In genomic region chr14:33000112-33000979, GRCm38 (mm10) we compare ENCODE assay signal across 17 mouse cellular contexts. TPM values are rescaled to one million over a fixed set of nuclear protein-coding genes. Genes with fewer than 3 reads are reported as not detected.
A peak's percentile ranks its signal among the peaks of the same experiment; 100 is the strongest.
DNase-seq lines count a peak whose midpoint lies in the region; ATAC-seq lines count a peak whose summit lies in the region.
"Had no signal": no experiment of that assay in that cellular context is flagged by ENCODE, and none has a peak within 500 bp of the region (broad histone marks: within the 10 kb centered on the region; RNA-seq: fewer than 3 reads in every experiment).

No protein-coding gene starts in this region.

- peak; percentile 87 for ATAC-seq in neural tube, embryonic 13.5 days (ENCODE audit: low read depth)
- peak; percentile 55 for ATAC-seq in hindbrain, embryonic 12.5 days (ENCODE audit: low FRiP score)
- peak; percentile 66 for ATAC-seq in midbrain, embryonic 13.5 days
- ATAC-seq: liver, embryonic 12.5 days had no signal

- H3K9ac ChIP-seq in neural tube, embryonic 13.5 days, result no peak overlapping the region
- H3K9ac ChIP-seq in hindbrain, embryonic 12.5 days, result no peak overlapping the region; the same call in 1 of the 2 replicates
- no peak overlapping the region for H3K9ac ChIP-seq in midbrain, embryonic 13.5 days (replicated peaks)
- H3K9ac ChIP-seq: liver, embryonic 12.5 days; lung, embryonic 15.5 days had no signal

- H3K27me3 ChIP-seq in neural tube, embryonic 13.5 days, result no peaks in the 10 kb centered on the region; the same call in 1 of the 2 replicates
- no peaks in the 10 kb centered on the region for H3K27me3 ChIP-seq in hindbrain, embryonic 12.5 days
- H3K27me3 ChIP-seq in midbrain, embryonic 13.5 days, result no peaks in the 10 kb centered on the region
- H3K27me3 ChIP-seq: liver, embryonic 12.5 days; lung, embryonic 15.5 days had no signal

- peak overlapping the region; percentile 64; the same call in 1 of the 2 replicates for H3K27ac ChIP-seq in neural tube, embryonic 13.5 days (replicated peaks)
- H3K27ac ChIP-seq in hindbrain, embryonic 12.5 days, result no peak overlapping the region
- no peak overlapping the region for H3K27ac ChIP-seq in midbrain, embryonic 13.5 days
- H3K27ac ChIP-seq: limb, embryonic 10.5 days; liver, embryonic 12.5 days; lung, embryonic 15.5 days had no signal

- WGBS in neural tube, embryonic 13.5 days, result 20% methylated on average over 8 of the region's 8 CpGs
- WGBS in hindbrain, embryonic 12.5 days, result 21% methylated on average over 8 of the region's 8 CpGs
- WGBS in midbrain, embryonic 13.5 days, result 22% methylated on average over 8 of the region's 8 CpGs

- H3K9me3 ChIP-seq in neural tube, embryonic 13.5 days, result peaks cover 6% of the 10 kb centered on the region; the same call in 1 of the 2 replicates
- no peaks in the 10 kb centered on the region for H3K9me3 ChIP-seq in hindbrain, embryonic 12.5 days (replicated peaks)
- peaks cover 3% of the 10 kb centered on the region; the same call in 1 of the 2 replicates for H3K9me3 ChIP-seq in midbrain, embryonic 13.5 days
- H3K9me3 ChIP-seq: limb, embryonic 10.5 days; liver, embryonic 12.5 days; lung, embryonic 15.5 days had no signal

- DNase-seq in neural tube, embryonic 10.5 days (ENCODE audit: extremely low spot score, low spot score), result no peak
- DNase-seq in gastrocnemius, adult 18-20 months (ENCODE audit: low spot score), result no peak
- no peak for DNase-seq in adrenal gland, adult (ENCODE audit: inconsistent age in 2 of 2, low spot score in 1 of 2)
- no peak for DNase-seq in heart, adult 8-10 months (ENCODE audit: low spot score)
- DNase-seq: adrenal gland, adult 8-10 months; cerebellum, adult 9-10 months; heart, postnatal 4 days; kidney, adult 8-10 months; kidney, postnatal 36 days had no signal

- no peak overlapping the region for H3K4me2 ChIP-seq in neural tube, embryonic 13.5 days
- no peak overlapping the region for H3K4me2 ChIP-seq in hindbrain, embryonic 12.5 days (replicated peaks)
- no peak overlapping the region for H3K4me2 ChIP-seq in midbrain, embryonic 13.5 days (replicated peaks)
- H3K4me2 ChIP-seq: liver, embryonic 12.5 days; lung, embryonic 15.5 days had no signal

- no peak overlapping the region for H3K4me3 ChIP-seq in neural tube, embryonic 13.5 days
- no peak overlapping the region for H3K4me3 ChIP-seq in hindbrain, embryonic 12.5 days
- no peak overlapping the region for H3K4me3 ChIP-seq in midbrain, embryonic 13.5 days (replicated peaks)
- H3K4me3 ChIP-seq: limb, embryonic 10.5 days; liver, embryonic 12.5 days; lung, embryonic 15.5 days had no signal

- peaks cover 32% of the 10 kb centered on the region for H3K4me1 ChIP-seq in neural tube, embryonic 13.5 days (replicated peaks)
- peaks cover 18% of the 10 kb centered on the region for H3K4me1 ChIP-seq in hindbrain, embryonic 12.5 days
- peaks cover 25% of the 10 kb centered on the region for H3K4me1 ChIP-seq in midbrain, embryonic 13.5 days (replicated peaks)
- H3K4me1 ChIP-seq: liver, embryonic 12.5 days; lung, embryonic 15.5 days had no signal

- H3K36me3 ChIP-seq in neural tube, embryonic 13.5 days, result no peaks in the 10 kb centered on the region
- H3K36me3 ChIP-seq in hindbrain, embryonic 12.5 days, result no peaks in the 10 kb centered on the region
- no peaks in the 10 kb centered on the region for H3K36me3 ChIP-seq in midbrain, embryonic 13.5 days
- H3K36me3 ChIP-seq: G1E; limb, embryonic 10.5 days; liver, embryonic 12.5 days; lung, embryonic 15.5 days had no signal

RNA-seq across cellular contexts. Expression of gene Lrrc18, which starts 9.2 kb away (rescaled TPM):
- polyA plus RNA-seq in neural tube, embryonic 13.5 days (2015; fragmentation: Nextera tagmentation; extraction: Ambion mirVana), result 0.25 and 0.63 TPM in 2 replicates
- 0.40 and 0.43 TPM in 2 replicates for polyA plus RNA-seq in hindbrain, embryonic 12.5 days (2016; fragmentation: Nextera tagmentation; extraction: Ambion mirVana)
- 0.35 and 0.43 TPM in 2 replicates for polyA plus RNA-seq in midbrain, embryonic 13.5 days (2015; fragmentation: Nextera tagmentation; extraction: Ambion mirVana)
- total RNA-seq in gastrocnemius, adult 18-20 months (2021), result not detected
- total RNA-seq in heart, adult 8-10 months (2022), result under 1 TPM; 0.16 to 0.32 (median 0.21) TPM
- total RNA-seq: megakaryocyte, adult 5-6 weeks had no signal
- polyA plus RNA-seq: G1E had no signal
